Mouse (Mus musculus): Measurements from ENCODE around the gene Gm6525.

DNA sequence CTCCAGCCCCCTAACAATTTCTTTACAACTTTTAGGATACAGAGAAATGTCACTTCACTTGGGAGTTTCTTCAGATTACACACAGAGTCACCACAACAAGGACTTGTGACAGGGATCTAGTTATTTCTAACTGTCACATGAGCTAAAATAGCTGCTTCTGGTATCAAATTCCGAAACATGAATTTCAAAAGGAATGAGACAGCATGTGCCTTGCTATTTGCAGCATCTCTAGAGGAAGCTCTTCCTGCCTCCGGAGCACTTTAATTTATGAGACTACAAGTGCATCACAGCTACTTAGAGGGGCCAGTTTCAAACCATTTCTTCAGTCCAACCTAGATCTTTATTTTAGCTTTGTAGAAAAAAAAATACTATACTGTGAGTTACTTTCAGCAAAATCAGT is 46.5 kb upstream of the Gm6525 start:
- TF ChIP-seq POLR2A (IDR thresholded peaks at IDR 0.05; ENCODE audit: borderline replicate concordance, control insufficient read depth, low read depth, low read length) (no peak), CTCF (IDR thresholded peaks at IDR 0.05; ENCODE audit: control insufficient read depth, insufficient read depth, low read length) (no peak)

Measured in bone marrow, adult 2 months (tissue).